Mouse (Mus musculus) spleen, adult 2 months (tissue): ENCODE data around the gene Chmp4b.

Experiments used
- CTCF ChIP-seq: fragments of 200-500 bp; IDR thresholded peaks from 2 replicates; pipeline ENCODE4 v1.5.1; 2011; ENCODE audit warnings: mild to moderate bottlenecking, inconsistent platforms; ENCODE audit not compliant: insufficient read depth, insufficient read length, insufficient replicate concordance; ENCODE audit errors: extremely low read depth
- POLR2A ChIP-seq: fragments of 200-500 bp; IDR thresholded peaks from 2 replicates; pipeline ENCODE4 v1.6.1; 2011; ENCODE audit warnings: low read depth, low read length, inconsistent platforms

DNA sequence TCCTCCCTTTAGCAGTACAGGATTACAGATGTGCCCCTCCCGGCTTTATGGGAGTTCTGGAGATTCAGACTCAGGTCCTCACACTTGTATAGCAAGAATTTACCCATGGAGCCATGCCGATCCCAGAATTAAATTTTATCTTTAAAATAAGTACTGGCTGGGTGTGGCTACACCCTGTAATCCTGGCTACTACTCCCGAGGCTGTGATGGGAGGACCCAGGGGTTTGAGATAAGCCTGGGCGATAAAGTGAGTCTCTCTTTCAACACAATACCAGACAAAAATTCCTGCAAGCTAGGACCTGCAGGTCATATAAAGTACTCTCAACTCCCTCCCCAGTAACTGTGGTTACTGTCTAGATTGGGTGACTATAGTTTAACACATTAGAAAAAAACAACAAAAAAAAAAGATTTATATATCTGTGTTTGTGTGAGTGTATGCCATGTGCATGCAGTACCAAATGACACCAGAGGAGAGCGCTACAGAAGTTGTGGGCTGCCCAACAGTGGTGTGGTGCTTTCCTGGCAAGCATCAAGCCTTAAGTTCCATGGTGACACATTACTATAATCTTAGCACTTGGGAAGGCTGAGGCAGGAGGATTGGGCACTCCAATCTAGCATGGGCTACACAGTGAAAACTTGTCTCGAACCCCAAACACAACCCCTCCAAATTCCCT is 8.7 kb upstream of the Chmp4b start:
- TF ChIP-seq POLR2A (no peak), CTCF (no peak)
